Mouse (Mus musculus) hindbrain, embryonic 13.5 days (tissue): Measurements from ENCODE around the gene Krt90. TPM values are rescaled to one million over a fixed set of nuclear protein-coding genes. Genes with fewer than 3 reads are reported as not detected.
"Not testable (repeated sequence)": the region's sequence is repeated elsewhere in the genome, so short reads cannot be mapped to it uniquely, and the experiment has no call there.

Experiments
- ATAC-seq: fragments of 200-750 bp; cut with Nextera tagmentation; 2 replicates; pipeline ENCODE4 v1.8.0; 2017; ENCODE audit warnings: moderate TSS enrichment; ENCODE audit not compliant: low FRiP score
- H3K27ac ChIP-seq: fragments of 300-500 bp; sonication (generic); 2 replicates; pipeline ENCODE4 v1.5.1; 2015; ENCODE audit warnings: inconsistent platforms, mild to moderate bottlenecking, moderate library complexity
- H3K27me3 ChIP-seq: fragments of 300-500 bp; sonication (generic); 2 replicates; pipeline ENCODE4 v1.6.1; 2015; ENCODE audit warnings: mild to moderate bottlenecking, inconsistent platforms
- H3K36me3 ChIP-seq: fragments of 300-500 bp; sonication (generic); 2 replicates; pipeline ENCODE4 v1.6.1; 2015; ENCODE audit warnings: mild to moderate bottlenecking, inconsistent platforms
- H3K4me1 ChIP-seq: fragments of 300-500 bp; sonication (generic); replicated peaks from 2 replicates; pipeline ENCODE4 v1.6.1; 2015; ENCODE audit warnings: inconsistent platforms
- H3K4me2 ChIP-seq: fragments of 300-500 bp; sonication (generic); 2 replicates; pipeline ENCODE4 v1.6.1; 2015; ENCODE audit warnings: inconsistent platforms, mild to moderate bottlenecking, moderate library complexity
- H3K4me3 ChIP-seq: fragments of 300-500 bp; sonication (generic); 2 replicates; pipeline ENCODE4 v1.5.1; 2015; ENCODE audit warnings: mild to moderate bottlenecking, inconsistent platforms
- H3K9ac ChIP-seq: fragments of 300-500 bp; sonication (generic); 2 replicates; pipeline ENCODE4 v1.6.1; 2015; ENCODE audit warnings: mild to moderate bottlenecking, inconsistent platforms
- H3K9me3 ChIP-seq: fragments of 300-500 bp; sonication (generic); 2 replicates; pipeline ENCODE4 v1.6.1; 2016; ENCODE audit warnings: inconsistent platforms
- WGBS: fragments of 180-500 bp; shearing (Covaris S2); methylation state at CpG from one replicate; pipeline ENCODE4 v1.1.7; 2015; 5-methylcytosine and 5-hydroxymethylcytosine counted together
- polyA plus RNA-seq: library from polyadenylated mRNA; unstranded; fragments of >200 nt; fragmentation: Nextera tagmentation; extraction: Ambion mirVana; gene quantifications from 2 replicates; pipeline ENCODE4 v1.2.1, GENCODE M21; 2015

Krt90 gene
- polyA plus RNA-seq, 1 experiment from 2014 or later, result not detected

DNA sequence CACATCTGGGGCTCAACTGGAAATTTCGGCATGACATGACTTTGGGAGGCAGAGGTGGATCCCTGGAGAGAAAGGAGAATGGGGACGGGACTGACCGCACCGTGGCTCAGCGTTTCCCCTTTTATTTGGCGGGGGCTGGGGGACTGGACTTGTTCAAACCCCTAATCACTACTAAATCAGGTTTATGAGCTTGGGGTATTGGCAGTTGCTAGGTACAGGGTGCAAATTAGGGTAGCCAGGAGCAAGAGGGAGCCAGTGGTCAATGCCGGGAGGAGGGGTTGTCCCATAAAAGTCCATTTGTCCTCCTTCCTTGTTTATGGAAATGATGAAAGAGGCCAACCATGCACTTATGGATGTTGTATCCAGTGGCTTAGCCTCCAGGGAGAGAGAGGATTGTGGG is 12.2 kb downstream of the Krt90 start, which contains the start of gene Krt82:
Krt82 (minus strand) TSS at position 101 of the 400 bp plus-strand sequence.
- peaks cover 11% of the 10 kb centered on the region for H3K4me1 ChIP-seq
- ATAC-seq, result no peak
- no peaks in the 10 kb centered on the region for H3K36me3 ChIP-seq
- no peak within 1 kb of the TSS for H3K4me3 ChIP-seq
- no peak within 1 kb of the TSS for H3K9ac ChIP-seq
- H3K27me3 ChIP-seq, result peaks cover 26% of the 10 kb centered on the region
- 82% methylated on average over 7 of the region's 7 CpGs for WGBS
- no peaks in the 10 kb centered on the region for H3K9me3 ChIP-seq
- H3K27ac ChIP-seq, result no peak within 1 kb of the TSS
- no peak within 1 kb of the TSS for H3K4me2 ChIP-seq

DNA sequence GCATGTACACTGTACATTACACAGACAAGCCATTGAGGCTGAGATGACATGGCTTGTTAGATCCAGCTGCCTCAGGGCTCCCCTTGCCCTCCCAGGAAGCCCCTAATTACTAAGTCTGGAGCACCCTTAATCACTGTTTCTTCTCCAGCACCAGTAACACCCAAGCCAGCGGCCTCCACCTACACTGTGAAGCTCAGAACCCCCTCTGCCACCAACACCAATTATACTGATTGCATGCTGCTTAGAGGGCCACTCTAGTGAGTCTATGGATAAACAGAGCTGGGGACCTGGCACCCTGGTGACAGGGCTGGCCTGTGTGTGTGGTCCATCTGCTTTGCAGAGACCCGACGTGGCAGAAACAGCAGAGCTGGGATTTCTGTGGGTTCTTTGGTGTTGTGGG is 18.3 kb downstream of the Krt90 start:
- H3K36me3 ChIP-seq, result no peaks in the 10 kb centered on the region
- no peak overlapping the region for H3K27ac ChIP-seq
- no peak overlapping the region for H3K9ac ChIP-seq
- ATAC-seq, result no peak
- H3K4me2 ChIP-seq, result no peak overlapping the region
- no peaks in the 10 kb centered on the region for H3K9me3 ChIP-seq
- peaks cover 7% of the 10 kb centered on the region; the same call in 1 of the 2 replicates for H3K4me1 ChIP-seq
- 76% methylated on average over 3 of the region's 3 CpGs for WGBS
- H3K27me3 ChIP-seq, result 0 out of 2 replicates have a peak, but pooled peaks cover 3% of the 10 kb centered on the region
- H3K4me3 ChIP-seq, result no peak overlapping the region

DNA sequence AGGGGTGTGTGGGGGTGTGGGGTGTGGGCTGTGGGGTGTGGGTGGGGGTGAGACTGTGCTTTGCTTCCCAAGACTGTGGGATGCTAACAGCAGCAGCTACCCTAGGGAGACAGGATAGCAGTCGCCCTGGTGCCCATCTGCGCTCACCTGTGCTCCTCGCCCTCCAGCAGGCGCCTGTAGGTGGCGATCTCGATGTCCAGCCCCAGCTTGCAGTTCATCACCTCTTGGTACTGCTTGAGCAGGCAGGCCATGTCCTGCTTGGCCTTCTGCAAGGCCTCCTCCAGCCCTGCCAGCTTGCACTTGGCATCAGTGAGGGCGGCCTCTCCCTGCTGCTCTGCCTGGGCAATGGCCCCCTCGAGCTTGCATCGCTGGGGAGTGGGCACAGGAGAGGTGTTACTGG is 20.2 kb downstream of the Krt90 start:
- H3K36me3 ChIP-seq, result no peaks in the 10 kb centered on the region
- H3K4me2 ChIP-seq, result no peak overlapping the region
- no peak overlapping the region for H3K27ac ChIP-seq
- H3K27me3 ChIP-seq, result 0 out of 2 replicates have a peak, but pooled peaks cover 3% of the 10 kb centered on the region
- no peak overlapping the region for H3K4me3 ChIP-seq
- no peak for ATAC-seq
- peaks cover 7% of the 10 kb centered on the region; the same call in 1 of the 2 replicates for H3K4me1 ChIP-seq
- 54% methylated on average over 9 of the region's 9 CpGs for WGBS
- H3K9ac ChIP-seq, result no peak overlapping the region
- no peaks in the 10 kb centered on the region for H3K9me3 ChIP-seq

DNA sequence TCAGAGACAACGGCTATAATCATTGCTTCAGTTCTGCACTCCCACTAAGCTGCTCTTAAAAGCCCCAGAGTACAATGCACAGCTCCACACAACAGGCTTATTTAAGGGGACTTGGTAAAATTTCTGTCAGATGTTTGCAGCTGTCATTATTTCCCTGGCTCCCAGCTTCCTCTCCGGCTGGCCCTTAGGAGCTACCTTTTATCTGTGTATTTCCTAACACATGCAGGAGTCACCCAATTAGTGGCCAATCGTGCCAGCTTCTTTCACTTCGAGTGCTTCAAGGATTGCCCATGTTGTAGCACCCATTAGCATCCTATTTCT is 24.2 kb downstream of the Krt90 start:
- no peak overlapping the region for H3K4me3 ChIP-seq
- H3K27me3 ChIP-seq, result 0 out of 2 replicates have a peak, but pooled peaks cover 3% of the 10 kb centered on the region
- H3K4me1 ChIP-seq, result peaks cover 8% of the 10 kb centered on the region
- no peak for ATAC-seq
- WGBS, result 76% methylated on average over 4 of the region's 4 CpGs
- H3K9ac ChIP-seq, result no peak overlapping the region
- H3K36me3 ChIP-seq, result no peaks in the 10 kb centered on the region
- H3K9me3 ChIP-seq, result 0 out of 2 replicates have a peak, but pooled peaks cover 3% of the 10 kb centered on the region
- H3K4me2 ChIP-seq, result no peak overlapping the region
- H3K27ac ChIP-seq, result no peak overlapping the region

DNA sequence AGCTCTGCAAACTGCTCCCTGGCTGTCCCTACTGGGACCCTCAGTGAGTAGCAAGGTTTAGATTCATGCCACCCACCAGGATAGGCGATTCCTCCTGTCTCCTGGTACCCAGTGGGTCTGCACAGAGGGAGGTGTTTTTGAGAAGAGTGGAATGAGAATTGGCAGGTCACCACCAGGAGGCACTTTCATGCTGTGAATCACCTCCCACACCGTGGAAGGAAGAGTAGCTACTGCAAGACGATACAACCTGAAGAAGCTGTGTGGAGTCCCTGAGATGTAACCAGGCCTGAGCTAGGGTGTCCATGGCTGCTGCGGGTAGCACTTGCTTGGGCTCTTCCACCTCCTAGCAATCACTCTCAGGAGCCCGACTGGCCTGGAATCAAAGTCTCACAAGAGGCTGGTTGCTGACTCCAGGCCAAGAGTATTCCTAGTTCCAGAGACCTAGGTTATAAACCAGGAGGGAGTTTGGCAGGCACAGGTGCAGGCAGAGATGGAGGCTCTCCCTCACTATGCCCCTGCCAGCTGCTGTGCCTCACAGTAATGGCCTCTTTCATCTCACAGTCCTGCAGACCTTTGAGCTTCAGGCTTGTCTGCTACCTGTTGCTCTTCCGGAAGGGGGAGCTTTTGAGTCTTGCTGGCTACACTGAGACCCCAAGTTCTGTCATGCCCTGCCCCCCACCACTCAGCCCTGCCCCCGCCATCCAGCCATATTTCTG is 24.7 kb downstream of the Krt90 start:
- 47% methylated on average over 7 of the region's 7 CpGs for WGBS
- ATAC-seq, result no peak
- Histone ChIP-seq H3K27me3 (0 out of 2 replicates have a peak, but pooled peaks cover 3% of the 10 kb centered on the region), H3K4me3 (no peak overlapping the region), H3K9me3 (0 out of 2 replicates have a peak, but pooled peaks cover 3% of the 10 kb centered on the region), H3K27ac (no peak overlapping the region), H3K4me1 (peaks cover 8% of the 10 kb centered on the region), H3K36me3 (no peaks in the 10 kb centered on the region), H3K9ac (no peak overlapping the region), H3K4me2 (no peak overlapping the region)

DNA sequence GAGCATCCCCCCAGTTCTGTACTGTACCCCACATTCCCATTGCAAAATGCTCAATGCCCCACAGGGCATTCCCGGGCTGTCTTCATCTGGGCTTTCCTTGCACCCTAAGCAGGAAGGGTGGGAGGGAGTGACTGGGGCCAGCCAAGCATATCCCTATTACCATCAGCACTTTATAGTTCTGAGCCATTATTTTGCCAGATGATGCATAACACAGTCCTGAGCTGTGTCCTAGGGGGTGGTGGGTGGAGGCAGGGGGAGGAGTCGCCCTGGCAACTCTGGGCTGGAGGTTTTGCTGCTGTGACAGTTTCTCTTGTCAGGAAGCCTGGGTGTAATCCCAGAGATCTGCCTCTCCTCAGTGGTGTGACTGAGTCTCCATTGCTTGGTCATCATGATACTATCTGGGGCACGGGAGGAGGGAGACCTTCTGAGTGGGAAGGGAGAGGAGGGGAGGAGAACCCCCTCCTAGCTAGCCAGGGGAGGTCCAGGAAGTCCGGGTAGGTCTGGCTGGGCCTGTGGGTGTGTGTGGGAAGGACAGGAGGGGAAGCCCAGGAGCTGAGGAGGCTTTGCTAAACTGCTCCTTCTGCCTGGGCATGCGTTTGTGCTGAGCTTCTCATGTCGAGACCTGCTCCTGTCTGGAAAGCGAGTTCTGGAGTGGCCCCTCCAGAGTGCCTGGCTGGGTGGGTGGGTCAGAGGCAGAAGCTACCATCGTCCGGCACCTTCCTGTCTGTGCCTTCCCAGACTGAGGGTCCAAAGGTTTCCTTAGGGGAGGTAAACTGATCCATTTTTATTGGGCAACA is 26.5 kb downstream of the Krt90 start:
- Histone ChIP-seq H3K27me3 (no peaks in the 10 kb centered on the region), H3K9ac (no peak overlapping the region), H3K9me3 (0 out of 2 replicates have a peak, but pooled peaks cover 3% of the 10 kb centered on the region), H3K36me3 (no peaks in the 10 kb centered on the region), H3K4me2 (no peak overlapping the region), H3K4me1 (peaks cover 8% of the 10 kb centered on the region), H3K27ac (no peak overlapping the region), H3K4me3 (no peak overlapping the region)
- no peak for ATAC-seq
- WGBS, result 61% methylated on average over 9 of the region's 9 CpGs

DNA sequence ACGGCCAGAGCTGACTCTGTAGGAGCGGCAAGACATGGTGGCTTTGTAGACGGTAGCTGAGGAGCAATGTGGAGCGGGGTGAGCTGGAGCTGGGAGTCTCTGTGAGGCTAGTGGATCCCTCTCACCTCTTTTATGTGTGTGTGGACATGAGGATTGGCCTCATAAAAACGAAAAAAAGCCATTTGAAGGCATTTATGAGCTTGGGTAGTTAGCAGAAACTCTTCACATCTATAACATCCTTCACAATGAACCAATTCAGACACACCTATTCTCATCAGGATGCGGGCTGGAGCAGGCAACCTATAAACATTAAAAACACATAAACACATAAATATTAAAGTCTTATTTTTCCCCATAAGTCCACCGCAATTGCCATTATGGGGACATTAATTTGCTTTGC is 30.0 kb downstream of the Krt90 start, which contains the start of gene Krt84:
Krt84 (minus strand) TSS at position 101 of the 400 bp plus-strand sequence.
- no peak within 1 kb of the TSS for H3K27ac ChIP-seq
- ATAC-seq, result no peak
- no peaks in the 10 kb centered on the region for H3K36me3 ChIP-seq
- H3K27me3 ChIP-seq, result no peaks in the 10 kb centered on the region
- H3K4me1 ChIP-seq, result peaks cover 8% of the 10 kb centered on the region
- 85% methylated on average over 7 of the region's 7 CpGs for WGBS
- H3K4me3 ChIP-seq, result no peak within 1 kb of the TSS
- H3K4me2 ChIP-seq, result no peak within 1 kb of the TSS
- H3K9me3 ChIP-seq, result 0 out of 2 replicates have a peak, but pooled peaks cover 3% of the 10 kb centered on the region
- H3K9ac ChIP-seq, result no peak within 1 kb of the TSS

DNA sequence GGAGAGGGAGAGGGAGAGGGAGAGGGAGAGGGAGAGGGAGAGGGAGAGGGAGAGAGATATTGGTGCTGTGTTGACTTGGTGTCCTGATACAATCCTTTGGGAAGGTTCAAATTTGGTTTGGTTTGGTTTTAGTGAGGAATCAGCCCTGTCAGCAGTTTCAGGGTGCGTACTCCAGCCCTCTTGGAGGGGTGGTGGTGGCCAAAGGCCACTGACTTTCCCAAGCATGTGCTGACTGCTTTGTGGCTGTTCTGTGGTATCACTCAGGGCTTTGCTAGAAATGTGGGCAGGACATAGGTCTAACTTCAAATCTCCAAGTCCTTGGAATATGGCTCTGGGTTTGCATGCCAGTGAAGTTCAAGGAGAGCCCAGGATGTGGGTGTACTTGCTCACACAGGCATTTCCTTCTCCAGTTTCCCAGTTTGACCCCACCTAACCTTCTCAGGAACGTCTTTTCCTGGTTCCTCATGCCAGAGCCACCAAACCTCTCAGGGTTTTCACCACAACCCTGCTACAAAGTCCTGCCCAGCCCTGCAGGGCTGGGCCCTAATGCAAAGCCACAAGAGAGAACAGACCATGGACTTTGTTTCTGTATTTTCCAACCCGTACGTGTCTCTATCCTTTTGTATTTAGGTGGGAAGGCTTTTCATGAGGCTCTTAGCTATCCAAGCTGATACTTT is 40.1 kb downstream of the Krt90 start:
- Histone ChIP-seq H3K27me3 (peaks cover 17% of the 10 kb centered on the region), H3K27ac (no peak overlapping the region), H3K4me1 (no peaks in the 10 kb centered on the region), H3K4me3 (no peak overlapping the region), H3K9me3 (no peaks in the 10 kb centered on the region), H3K9ac (no peak overlapping the region), H3K4me2 (no peak overlapping the region), H3K36me3 (no peaks in the 10 kb centered on the region)
- ATAC-seq, result no peak
- 78% methylated on average over 4 of the region's 4 CpGs for WGBS

DNA sequence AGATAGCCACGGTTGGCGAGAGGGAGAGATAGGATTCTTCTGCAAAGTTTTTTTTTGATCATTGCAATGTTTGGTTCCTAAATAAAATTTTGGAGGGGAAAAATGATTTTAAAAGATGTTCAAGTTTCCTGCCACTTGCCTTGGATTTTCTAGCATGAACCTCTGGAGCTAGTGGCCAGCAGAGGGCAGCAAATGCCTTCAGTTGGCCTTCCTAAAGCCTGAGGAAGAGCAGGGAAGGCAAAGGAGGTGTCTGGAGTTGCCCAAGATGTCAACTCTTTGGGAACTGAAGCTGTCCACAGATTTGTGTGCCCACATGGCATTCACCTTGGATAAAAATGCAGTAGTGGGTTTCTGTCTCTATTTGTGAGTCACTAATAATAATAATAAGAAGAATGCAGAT is 43.0 kb downstream of the Krt90 start:
- Histone ChIP-seq H3K27ac (no peak overlapping the region), H3K36me3 (no peaks in the 10 kb centered on the region), H3K4me2 (no peak overlapping the region), H3K27me3 (peaks cover 17% of the 10 kb centered on the region), H3K4me1 (no peaks in the 10 kb centered on the region), H3K4me3 (no peak overlapping the region), H3K9ac (no peak overlapping the region), H3K9me3 (no peaks in the 10 kb centered on the region)
- no peak for ATAC-seq
- WGBS, result 21% methylated on average over 2 of the region's 2 CpGs

DNA sequence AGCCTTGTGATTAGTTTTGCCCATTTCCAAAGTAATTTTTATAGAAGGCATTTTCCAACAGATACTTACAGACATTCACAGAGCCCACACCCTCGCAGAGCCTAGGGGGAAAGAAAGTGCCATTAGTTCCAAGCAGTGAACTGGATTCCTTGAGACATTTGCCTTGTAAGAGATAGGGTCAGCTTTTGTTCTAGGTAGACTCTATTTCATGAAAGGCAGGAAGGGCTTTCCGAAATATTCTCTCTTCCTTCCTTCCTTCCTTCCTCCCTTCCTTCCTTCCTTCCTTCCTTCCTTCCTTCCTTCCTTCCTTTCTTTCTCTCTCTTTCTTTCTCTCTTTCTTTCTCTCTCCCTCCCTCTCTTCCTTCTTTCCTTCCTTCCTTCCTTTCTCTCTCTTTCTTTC is 45.6 kb downstream of the Krt90 start, which contains the start of gene Gm49425:
Gm49425 (minus strand) TSS at position 101 of the 400 bp plus-strand sequence.
- 72% methylated on average over 2 of the region's 2 CpGs for WGBS
- H3K27ac ChIP-seq, H3K9ac ChIP-seq, ATAC-seq, H3K4me3 ChIP-seq, H3K36me3 ChIP-seq, H3K4me1 ChIP-seq, H3K4me2 ChIP-seq, H3K9me3 ChIP-seq: not testable (repeated sequence)
- H3K27me3 ChIP-seq, result peaks cover 14% of the 10 kb centered on the region

DNA sequence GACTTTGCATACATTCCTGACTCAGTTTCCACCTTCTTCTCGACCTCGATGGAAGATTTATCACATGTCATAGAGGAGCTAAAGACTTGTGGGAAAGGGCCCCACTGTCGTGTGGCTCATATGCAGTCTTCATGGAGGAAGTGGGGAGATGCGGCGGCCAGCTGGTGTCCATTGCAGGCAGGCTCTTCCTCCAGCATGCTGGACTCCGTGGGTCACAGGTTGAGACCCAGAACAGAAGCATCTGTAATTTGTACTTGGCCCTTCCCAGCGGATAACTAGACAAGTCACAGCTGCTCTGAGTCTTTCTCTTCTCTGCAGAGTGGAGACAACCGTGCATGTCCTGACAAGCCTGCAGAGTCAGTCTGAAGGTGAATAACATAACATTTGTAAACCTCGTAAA is 54.5 kb downstream of the Krt90 start:
- no peak for ATAC-seq

More for the DNA sequence above, 54.5 kb downstream of the Krt90 start:
- H3K4me3 ChIP-seq, result no peak overlapping the region
- H3K27ac ChIP-seq, result no peak overlapping the region
- H3K27me3 ChIP-seq, result no peaks in the 10 kb centered on the region
- WGBS, result 83% methylated on average over 9 of the region's 9 CpGs
- H3K36me3 ChIP-seq, result no peaks in the 10 kb centered on the region
- H3K9me3 ChIP-seq, result no peaks in the 10 kb centered on the region
- no peak overlapping the region for H3K9ac ChIP-seq
- peaks cover 4% of the 10 kb centered on the region; the same call in 1 of the 2 replicates for H3K4me1 ChIP-seq
- H3K4me2 ChIP-seq, result no peak overlapping the region
